Mouse (Mus musculus): ENCODE measurements around the gene Zmym2.

Gene Zmym2

GRCm38 (mm10) chr14:56918532-56918931 is 32.1 kb downstream of the Zmym2 start:
- DNase-seq (ENCODE audit: low spot score), result no peak

- DNase-seq (ENCODE audit: low spot score), result no peak
Measured at GRCm38 (mm10) chr14:56935481-56935880, 49.0 kb downstream of the Zmym2 start.

- DNase-seq (ENCODE audit: low spot score), result no peak
Measured at GRCm38 (mm10) chr14:56939903-56940302, 53.5 kb downstream of the Zmym2 start.

- DNase-seq (ENCODE audit: low spot score), result no peak
Measured at GRCm38 (mm10) chr14:56952928-56953327, 66.5 kb downstream of the Zmym2 start.

GRCm38 (mm10) chr14:56954393-56954792 is 67.9 kb downstream of the Zmym2 start:
- DNase-seq (ENCODE audit: low spot score), result peak; percentile 11

- DNase-seq (ENCODE audit: low spot score), result peak; percentile 43
Measured at GRCm38 (mm10) chr14:56963969-56964734, 77.7 kb downstream of the Zmym2 start.

- no peak for DNase-seq (ENCODE audit: low spot score)
Measured at GRCm38 (mm10) chr14:56969653-56970052, 83.2 kb downstream of the Zmym2 start.

GRCm38 (mm10) chr14:56970160-56970559 is 83.7 kb downstream of the Zmym2 start:
- no peak for DNase-seq (ENCODE audit: low spot score)

GRCm38 (mm10) chr14:56978045-56978655 is 91.7 kb downstream of the Zmym2 start:
- DNase-seq (ENCODE audit: low spot score), result no peak

GRCm38 (mm10) chr14:56988621-56989020 is 102.2 kb downstream of the Zmym2 start:
- DNase-seq (ENCODE audit: low spot score), result no peak
